Mouse (Mus musculus) ES-E14 (cell line): ENCODE measurements at regions not wholly inside any gene's neighbourhood (a gene's known extent, or its start where the extent isn't known, plus 50 kb on each side); places are given as distances from the start of the nearest gene placed in this dataset.

Experiments
- CHD2 ChIP-seq: IDR thresholded peaks from 2 replicates; pipeline ENCODE4 v1.6.1; 2014; ENCODE audit warnings: mild to moderate bottlenecking, low read depth, low read length, inconsistent platforms
- MAFK ChIP-seq: IDR thresholded peaks from 2 replicates; pipeline ENCODE4 v1.6.1; 2014; ENCODE audit warnings: mild to moderate bottlenecking, low read depth, low read length, inconsistent platforms; ENCODE audit not compliant: insufficient read depth
- ZC3H11A ChIP-seq: IDR thresholded peaks from 2 replicates; pipeline ENCODE4 v1.6.1; 2012; ENCODE audit warnings: low read depth, mild to moderate bottlenecking, inconsistent platforms, low read length, borderline replicate concordance
- ZNF384 ChIP-seq: IDR thresholded peaks from 2 replicates; pipeline ENCODE4 v1.6.1; 2012; ENCODE audit warnings: low read depth, low read length, inconsistent platforms

DNA sequence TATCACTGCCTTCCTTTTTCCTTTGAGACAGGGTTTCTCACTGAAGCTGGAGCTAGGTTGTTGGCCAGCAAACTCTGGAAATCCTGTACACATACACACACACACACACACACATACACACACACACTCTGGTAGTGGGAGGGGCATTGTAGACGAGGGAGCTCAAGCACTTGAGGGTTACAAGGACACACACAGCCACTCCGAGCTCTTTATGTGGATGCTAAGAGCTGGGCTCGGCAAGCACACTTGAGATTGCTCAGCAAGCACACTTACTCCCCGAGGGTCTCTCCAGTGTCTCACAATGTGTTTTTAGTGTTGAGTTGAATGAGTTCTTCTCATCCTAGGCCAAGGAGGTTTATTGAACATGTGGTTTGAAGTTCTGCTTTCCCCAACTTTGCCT is 66.2 kb downstream of the Fam110c start:
- no peak for TF ChIP-seq CHD2
- TF ChIP-seq MAFK: no peak
- TF ChIP-seq ZNF384: no peak
- no peak for TF ChIP-seq ZC3H11A
